Comparison of ENCODE assay signal across 16 mouse cellular contexts in genomic region chr9:37107546-37107945, GRCm38 (mm10). TPM values are rescaled to one million over a fixed set of nuclear protein-coding genes. Genes with fewer than 3 reads are reported as not detected.
DNase-seq lines count a peak whose midpoint lies in the region; ATAC-seq and TF ChIP-seq lines count a peak whose summit lies in the region.
"Had no signal": no experiment of that assay in that cellular context is flagged by ENCODE, and none has a peak within 500 bp of the region (broad histone marks: within the 10 kb centered on the region; RNA-seq: fewer than 3 reads in every experiment).

No protein-coding gene starts in this region.

- WGBS in forebrain, embryonic 10.5 days, result 79% methylated on average over 2 of the region's 2 CpGs
- 37% methylated on average over 2 of the region's 2 CpGs for WGBS in forebrain, embryonic 15.5 days
- WGBS in hindbrain, embryonic 14.5 days, result 62% methylated on average over 2 of the region's 2 CpGs
- WGBS in hindbrain, embryonic 16.5 days, result 60% methylated on average over 2 of the region's 2 CpGs
- WGBS in lung, adult 2 months, result 35% methylated on average over 2 of the region's 2 CpGs

- H3K9me3 ChIP-seq in forebrain, embryonic 10.5 days, result peaks cover 5% of the 10 kb centered on the region; the same call in 1 of the 2 replicates
- H3K9me3 ChIP-seq in forebrain, embryonic 15.5 days, result no peaks in the 10 kb centered on the region
- no peaks in the 10 kb centered on the region for H3K9me3 ChIP-seq in hindbrain, embryonic 14.5 days (ENCODE audit: control insufficient read depth, low read length)
- H3K9me3 ChIP-seq in hindbrain, embryonic 16.5 days (ENCODE audit: control insufficient read depth, low read length), result no peaks in the 10 kb centered on the region
- H3K9me3 ChIP-seq: liver, embryonic 15.5 days had no signal

- no peak overlapping the region for H3K4me3 ChIP-seq in forebrain, embryonic 10.5 days
- H3K4me3 ChIP-seq in forebrain, embryonic 15.5 days, result no peak overlapping the region
- no peak overlapping the region for H3K4me3 ChIP-seq in hindbrain, embryonic 14.5 days (replicated peaks; ENCODE audit: low read length)
- no peak overlapping the region for H3K4me3 ChIP-seq in hindbrain, embryonic 16.5 days (ENCODE audit: low read length)
- H3K4me3 ChIP-seq in lung, adult 2 months (replicated peaks; ENCODE audit: extremely low read depth, low read depth, low read length), result no peak overlapping the region
- H3K4me3 ChIP-seq: liver, embryonic 15.5 days had no signal

- DNase-seq in forebrain, embryonic 10.5 days (ENCODE audit: extremely low spot score, low spot score), result no peak
- DNase-seq in hindbrain, embryonic 14.5 days (ENCODE audit: low spot score), result no peak
- peak; percentile 49 for DNase-seq in lung, postnatal 36 days
- DNase-seq in lung, adult 2 months, result no peak
- DNase-seq in testis, postnatal 10 days (ENCODE audit: low spot score), result peak; percentile 49
- DNase-seq: adrenal gland, postnatal 14 days; cerebellum, adult 11-12 months; cerebellum, postnatal 25 days; forebrain, postnatal 0 days; heart, adult 18-20 months; midbrain, embryonic 14.5 days had no signal

- H3K27ac ChIP-seq in forebrain, embryonic 10.5 days, result peak overlapping the region; percentile 74
- no peak overlapping the region for H3K27ac ChIP-seq in forebrain, embryonic 15.5 days (replicated peaks)
- H3K27ac ChIP-seq in hindbrain, embryonic 14.5 days, result peak overlapping the region; percentile 21; the same call in 1 of the 2 replicates
- H3K27ac ChIP-seq in hindbrain, embryonic 16.5 days (ENCODE audit: low read depth, low read length), result no peak overlapping the region
- H3K27ac ChIP-seq: liver, embryonic 15.5 days; macrophage had no signal

- TF ChIP-seq POLR2A in lung, adult 2 months (IDR thresholded peaks at IDR 0.05; ENCODE audit: borderline replicate concordance, extremely low read depth, low read depth, low read length), result no peak

- H3K4me1 ChIP-seq in forebrain, embryonic 10.5 days, result peaks cover 59% of the 10 kb centered on the region
- peaks cover 7% of the 10 kb centered on the region; the same call in 1 of the 2 replicates for H3K4me1 ChIP-seq in forebrain, embryonic 15.5 days
- H3K4me1 ChIP-seq in hindbrain, embryonic 14.5 days (replicated peaks; ENCODE audit: control insufficient read depth, insufficient read depth, low read length), result 0 out of 2 replicates have a peak, but pooled peaks cover 6% of the 10 kb centered on the region
- peaks cover 14% of the 10 kb centered on the region for H3K4me1 ChIP-seq in hindbrain, embryonic 16.5 days (ENCODE audit: control insufficient read depth, insufficient read depth, low read depth, low read length)
- H3K4me1 ChIP-seq in lung, adult 2 months (ENCODE audit: control insufficient read depth, insufficient read depth, low read length), result peaks cover 7% of the 10 kb centered on the region
- H3K4me1 ChIP-seq: liver, embryonic 15.5 days had no signal

- no peak overlapping the region for H3K9ac ChIP-seq in forebrain, embryonic 15.5 days (replicated peaks)
- H3K9ac ChIP-seq in hindbrain, embryonic 14.5 days, result no peak overlapping the region
- H3K9ac ChIP-seq in hindbrain, embryonic 16.5 days (ENCODE audit: low read depth, low read length), result no peak overlapping the region
- H3K9ac ChIP-seq: forebrain, postnatal 0 days; liver, embryonic 15.5 days had no signal

- H3K36me3 ChIP-seq in forebrain, embryonic 10.5 days (replicated peaks), result peaks cover 19% of the 10 kb centered on the region
- no peaks in the 10 kb centered on the region for H3K36me3 ChIP-seq in forebrain, embryonic 15.5 days
- H3K36me3 ChIP-seq in hindbrain, embryonic 14.5 days (replicated peaks; ENCODE audit: control insufficient read depth, insufficient read depth), result no peaks in the 10 kb centered on the region
- H3K36me3 ChIP-seq in hindbrain, embryonic 16.5 days (ENCODE audit: control insufficient read depth, insufficient read depth, low read length), result no peaks in the 10 kb centered on the region
- H3K36me3 ChIP-seq: liver, embryonic 15.5 days had no signal

- no peak overlapping the region for H3K4me2 ChIP-seq in forebrain, embryonic 15.5 days (replicated peaks)
- H3K4me2 ChIP-seq in hindbrain, embryonic 14.5 days (replicated peaks), result no peak overlapping the region
- no peak overlapping the region for H3K4me2 ChIP-seq in hindbrain, embryonic 16.5 days (ENCODE audit: low read length)
- H3K4me2 ChIP-seq: liver, embryonic 15.5 days had no signal

- TF ChIP-seq CTCF in lung, adult 2 months (IDR thresholded peaks at IDR 0.05; ENCODE audit: insufficient read depth, low read length), result no peak

- no peak for ATAC-seq in forebrain, embryonic 15.5 days (replicated peaks)
- no peak for ATAC-seq in hindbrain, embryonic 14.5 days (ENCODE audit: low FRiP score)
- no peak for ATAC-seq in hindbrain, embryonic 16.5 days
- no peak for ATAC-seq in monocyte, adult 5-6 weeks (replicated peaks; ENCODE audit: insufficient number of reproducible peaks, low FRiP score, low TSS enrichment, poor library complexity, severe bottlenecking)
- ATAC-seq: forebrain, postnatal 0 days had no signal

- no peaks in the 10 kb centered on the region for H3K27me3 ChIP-seq in forebrain, embryonic 10.5 days (ENCODE audit: poor library complexity, severe bottlenecking)
- no peaks in the 10 kb centered on the region for H3K27me3 ChIP-seq in forebrain, embryonic 15.5 days
- no peaks in the 10 kb centered on the region for H3K27me3 ChIP-seq in hindbrain, embryonic 14.5 days (ENCODE audit: control insufficient read depth, insufficient read depth, low read length)
- H3K27me3 ChIP-seq in hindbrain, embryonic 16.5 days (replicated peaks; ENCODE audit: control insufficient read depth, insufficient read depth, low read length), result no peaks in the 10 kb centered on the region
- H3K27me3 ChIP-seq: liver, embryonic 15.5 days had no signal

RNA-seq across cellular contexts. Expression of gene Pknox2, which starts 39.7 kb away (rescaled TPM):
- 35.3 and 36.8 TPM in 2 replicates for polyA plus RNA-seq in forebrain, embryonic 10.5 days (2016; fragmentation: Nextera tagmentation; extraction: Ambion mirVana)
- 20.2 and 21.3 TPM in 2 replicates for polyA plus RNA-seq in forebrain, embryonic 15.5 days (2015; fragmentation: Nextera tagmentation; extraction: Ambion mirVana)
- polyA plus RNA-seq in hindbrain, embryonic 14.5 days (2014; fragmentation: Nextera tagmentation; extraction: Ambion mirVana), result 25.1 and 25.8 TPM in 2 replicates
- 32.2 and 38.8 TPM in 2 replicates for polyA plus RNA-seq in hindbrain, embryonic 16.5 days (2015; fragmentation: Nextera tagmentation; extraction: Ambion mirVana)
- polyA plus RNA-seq in lung, adult 2 months (2012; rRNA removed), result 32.2 and 37.2 TPM in 2 replicates
- total RNA-seq in monocyte, adult 5-6 weeks (2017), result not detected in 3 replicates
- polyA plus RNA-seq: macrophage had no signal

Comparison
In these comparisons a context has a peak if more than half of its experiments do, and no peak if none do; other contexts are left out.
1. DNase-seq: peak in lung, postnatal 36 days (single experiment) and testis, postnatal 10 days (single experiment); none in forebrain, embryonic 10.5 days (single experiment), hindbrain, embryonic 14.5 days (single experiment) and lung, adult 2 months (single experiment).
2. H3K27ac ChIP-seq: peak in forebrain, embryonic 10.5 days (single experiment) and hindbrain, embryonic 14.5 days (single experiment); none in forebrain, embryonic 15.5 days (single experiment) and hindbrain, embryonic 16.5 days (single experiment).